Mouse (Mus musculus) MEL (cell line): Measurements from ENCODE around the gene Ddx6. TPM values are rescaled to one million over a fixed set of nuclear protein-coding genes. Genes with fewer than 3 reads are reported as not detected.
"Not testable (repeated sequence)": the region's sequence is repeated elsewhere in the genome, so short reads cannot be mapped to it uniquely, and the experiment has no call there.

Experiments used
- DNase-seq: peaks from one replicate; pipeline ENCODE4 v3.0.0; 2011; ENCODE audit warnings: low read depth, low spot score
- H3K27ac ChIP-seq: 2 replicates; pipeline ENCODE4 v1.5.1; 2012; ENCODE audit warnings: low read depth, mild to moderate bottlenecking, control low read depth, low read length, moderate library complexity; ENCODE audit not compliant: control insufficient read depth
- H3K27me3 ChIP-seq, 2 experiments: fragments of 150-350 bp in 1 of 2; sonication (generic) in 1 of 2; 2 replicates each; pipeline ENCODE4 v1.6.1; 2012; ENCODE audit warnings: low read length in 2 of 2, mild to moderate bottlenecking in 2 of 2, improper control_type of control experiment in 1 of 2, moderate library complexity in 1 of 2; ENCODE audit not compliant: insufficient read depth in 2 of 2, control insufficient read depth in 1 of 2
- H3K36me3 ChIP-seq, 2 experiments: 2 replicates each; pipeline ENCODE4 v1.6.1; 2012 to 2014; ENCODE audit warnings: low read length in 2 of 2, improper control_type of control experiment in 1 of 2, inconsistent platforms in 1 of 2, mild to moderate bottlenecking in 1 of 2; ENCODE audit not compliant: insufficient read depth in 2 of 2, control insufficient read depth in 1 of 2
- H3K4me1 ChIP-seq, 2 experiments: fragments of 150-350 bp in 1 of 2; sonication (generic) in 1 of 2; 2 replicates each; pipeline ENCODE4 v1.6.1; 2012; ENCODE audit warnings: low read length in 2 of 2, improper control_type of control experiment in 1 of 2, mild to moderate bottlenecking in 1 of 2; ENCODE audit not compliant: insufficient read depth in 2 of 2, control insufficient read depth in 1 of 2
- H3K4me3 ChIP-seq, 2 experiments: fragments of 150-350 bp in 1 of 2; sonication (generic) in 1 of 2; 2 replicates each; pipeline ENCODE4 v1.5.1; 2012; ENCODE audit warnings: low read depth in 2 of 2, low read length in 2 of 2, mild to moderate bottlenecking in 2 of 2, moderate library complexity in 2 of 2, control low read depth in 1 of 2, improper control_type of control experiment in 1 of 2; ENCODE audit not compliant: control insufficient read depth in 1 of 2, insufficient read depth in 1 of 2
- H3K79me2 ChIP-seq: 2 replicates; pipeline ENCODE4 v1.6.1; 2012; ENCODE audit warnings: mild to moderate bottlenecking, low read length, moderate library complexity; ENCODE audit not compliant: control insufficient read depth, poor library complexity, insufficient read depth
- H3K9ac ChIP-seq: 2 replicates; pipeline ENCODE4 v1.6.1; 2012; ENCODE audit warnings: low read depth, mild to moderate bottlenecking, control low read depth, low read length, moderate library complexity; ENCODE audit not compliant: control insufficient read depth, poor library complexity, severe bottlenecking
- H3K9me3 ChIP-seq: fragments of 150-350 bp; sonication (generic); replicated peaks from 2 replicates; pipeline ENCODE4 v1.6.1; 2012; ENCODE audit warnings: mild to moderate bottlenecking, low read length, improper control_type of control experiment, moderate library complexity; ENCODE audit not compliant: insufficient read depth
- BHLHE40 ChIP-seq: IDR thresholded peaks from 2 replicates; pipeline ENCODE4 v1.6.1; 2012; ENCODE audit warnings: low read depth, mild to moderate bottlenecking, inconsistent platforms, low read length, improper control_type of control experiment, borderline replicate concordance
- CHD1 ChIP-seq: IDR thresholded peaks from 2 replicates; pipeline ENCODE4 v1.6.1; 2012; ENCODE audit warnings: low read depth, mild to moderate bottlenecking, inconsistent platforms, low read length, improper control_type of control experiment
- E2F4 ChIP-seq: IDR thresholded peaks from 2 replicates; pipeline ENCODE4 v1.6.1; 2011; ENCODE audit warnings: low read depth, low read length, improper control_type of control experiment, borderline replicate concordance
- EP300 ChIP-seq, 2 experiments: IDR thresholded peaks; 2 replicates each; pipeline ENCODE4 v1.6.1; 2011; ENCODE audit warnings: improper control_type of control experiment in 2 of 2, low read length in 2 of 2, low read depth in 1 of 2, mild to moderate bottlenecking in 1 of 2
- GATA1 ChIP-seq: IDR thresholded peaks from 2 replicates; pipeline ENCODE4 v1.6.1; 2011; ENCODE audit warnings: low read depth, low read length, improper control_type of control experiment
- JUND ChIP-seq: IDR thresholded peaks from 2 replicates; pipeline ENCODE4 v1.6.1; 2011; ENCODE audit warnings: low read depth, mild to moderate bottlenecking, improper control_type of control experiment, low read length
- MAFK ChIP-seq: IDR thresholded peaks from 2 replicates; pipeline ENCODE4 v1.6.1; 2011; ENCODE audit warnings: low read depth, mild to moderate bottlenecking, low read length, improper control_type of control experiment, borderline replicate concordance
- MAX ChIP-seq: IDR thresholded peaks from 2 replicates; pipeline ENCODE4 v1.6.1; 2011; ENCODE audit warnings: low read length, improper control_type of control experiment
- NELFE ChIP-seq: IDR thresholded peaks from 2 replicates; pipeline ENCODE4 v1.6.1; 2011; ENCODE audit warnings: low read depth, low read length, improper control_type of control experiment
- NRF1 ChIP-seq: IDR thresholded peaks from 2 replicates; pipeline ENCODE4 v1.6.1; 2014; ENCODE audit warnings: low read depth, mild to moderate bottlenecking, inconsistent platforms, low read length, improper control_type of control experiment, moderate library complexity; ENCODE audit not compliant: poor library complexity, insufficient read depth, severe bottlenecking
- POLR2A ChIP-seq, 2 experiments: IDR thresholded peaks; 2 replicates each; pipeline ENCODE4 v1.6.1; 2011 to 2012; ENCODE audit warnings: low read length in 2 of 2, mild to moderate bottlenecking in 2 of 2, control low read depth in 1 of 2, improper control_type of control experiment in 1 of 2, low read depth in 1 of 2, moderate library complexity in 1 of 2; ENCODE audit not compliant: control insufficient read depth in 1 of 2, insufficient read depth in 1 of 2, poor library complexity in 1 of 2
- POLR2AphosphoS2 ChIP-seq: IDR thresholded peaks from 2 replicates; pipeline ENCODE4 v1.6.1; 2011; ENCODE audit warnings: low read length, improper control_type of control experiment
- POLR2AphosphoS5 ChIP-seq: IDR thresholded peaks from 2 replicates; pipeline ENCODE4 v1.6.1; 2012; ENCODE audit warnings: low read depth, borderline replicate concordance, mild to moderate bottlenecking, inconsistent platforms, low read length, moderate library complexity, mixed read lengths
- RCOR1 ChIP-seq: IDR thresholded peaks from 2 replicates; pipeline ENCODE4 v1.6.1; 2012; ENCODE audit warnings: low read depth, mild to moderate bottlenecking, inconsistent platforms, low read length, improper control_type of control experiment
- SMC3 ChIP-seq: IDR thresholded peaks from 2 replicates; pipeline ENCODE4 v1.6.1; 2011; ENCODE audit warnings: low read depth, low read length, improper control_type of control experiment
- TAL1 ChIP-seq: IDR thresholded peaks from 2 replicates; pipeline ENCODE4 v1.6.1; 2012; ENCODE audit warnings: mild to moderate bottlenecking, inconsistent platforms, low read length, moderate library complexity, mixed read lengths
- TCF12 ChIP-seq: IDR thresholded peaks from 2 replicates; pipeline ENCODE4 v1.6.1; 2014; ENCODE audit warnings: low read depth, mild to moderate bottlenecking, inconsistent platforms, low read length, improper control_type of control experiment, moderate library complexity
- UBTF ChIP-seq: IDR thresholded peaks from 2 replicates; pipeline ENCODE4 v1.6.1; 2012; ENCODE audit warnings: low read depth, mild to moderate bottlenecking, inconsistent platforms, low read length, improper control_type of control experiment, moderate library complexity, borderline replicate concordance; ENCODE audit not compliant: insufficient read depth
- USF2 ChIP-seq, 2 experiments: IDR thresholded peaks; 2 replicates each; pipeline ENCODE4 v1.6.1; 2011 to 2012; ENCODE audit warnings: improper control_type of control experiment in 2 of 2, low read length in 2 of 2, borderline replicate concordance in 1 of 2, inconsistent platforms in 1 of 2, low read depth in 1 of 2, mild to moderate bottlenecking in 1 of 2; ENCODE audit not compliant: insufficient read depth in 1 of 2
- ZC3H11A ChIP-seq: IDR thresholded peaks from 2 replicates; pipeline ENCODE4 v1.6.1; 2012; ENCODE audit warnings: low read depth, mild to moderate bottlenecking, inconsistent platforms, low read length, improper control_type of control experiment
- ZNF384 ChIP-seq: IDR thresholded peaks from 2 replicates; pipeline ENCODE4 v1.6.1; 2012; ENCODE audit warnings: low read depth, mild to moderate bottlenecking, inconsistent platforms, low read length, improper control_type of control experiment
- polyA plus RNA-seq, 2 experiments: library from polyadenylated mRNA; stranded (reverse) in 1 of 2; unstranded in 1 of 2; fragments of >175 nt in 1 of 2; fragments of >200 nt in 1 of 2; gene quantifications; 2 replicates each; pipeline versions ENCODE4 v1.2.1 to v1.2.4; 2012; ENCODE audit warnings: low replicate concordance in 2 of 2, low read depth in 1 of 2; ENCODE audit not compliant: insufficient read length in 2 of 2, insufficient read depth in 1 of 2, missing spikeins in 1 of 2
- total RNA-seq: library from RNA; depleted of rRNA; stranded (reverse); fragments of 300-350 nt; gene quantifications from 2 replicates; pipeline ENCODE4 v1.2.3, GENCODE M21; 2012

Ddx6 gene
- total and polyA plus RNA-seq, 3 experiments, result 35.9 to 96.5 (median 41.9) TPM

DNA sequence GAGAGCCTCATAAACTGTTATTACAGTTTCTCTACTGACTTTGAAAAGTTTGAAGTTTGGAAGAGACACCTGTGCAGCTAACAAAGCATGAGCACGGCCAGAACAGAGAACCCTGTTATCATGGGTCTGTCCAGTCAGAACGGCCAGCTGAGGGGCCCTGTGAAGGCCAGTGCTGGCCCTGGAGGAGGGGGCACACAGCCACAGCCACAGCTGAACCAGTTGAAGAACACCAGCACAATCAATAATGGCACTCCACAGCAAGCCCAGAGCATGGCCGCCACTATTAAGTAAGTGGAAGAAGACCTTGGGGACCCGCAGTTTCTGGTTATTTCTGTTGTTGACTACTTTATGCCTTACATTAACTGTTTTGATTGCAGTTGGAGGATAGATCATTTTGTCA, 2.6 kb downstream of the Ddx6 start:
- H3K27ac ChIP-seq, result no peak overlapping the region
- no peak overlapping the region for H3K4me3 ChIP-seq
- H3K36me3 ChIP-seq, result peaks cover 35 to 39% of the 10 kb centered on the region in 2 experiments
- H3K9ac ChIP-seq, result no peak overlapping the region
- TF ChIP-seq BHLHE40, result no peak
- TF ChIP-seq SMC3, result no peak
- no peak for TF ChIP-seq UBTF
- no peak for TF ChIP-seq MAFK
- no peak for TF ChIP-seq POLR2A (IDR thresholded peaks at IDR 0.05; ENCODE audit: control insufficient read depth in 1 of 2, insufficient read depth in 1 of 2, low read depth in 1 of 2, low read length in 2 of 2, poor library complexity in 1 of 2)
- TF ChIP-seq CHD1, result no peak
- no peak for TF ChIP-seq POLR2AphosphoS2
- TF ChIP-seq TAL1, result no peak
- TF ChIP-seq EP300 (IDR thresholded peaks at IDR 0.05; ENCODE audit: low read depth in 1 of 2, low read length in 2 of 2), result no peak
- no peak for TF ChIP-seq GATA1
- no peak for TF ChIP-seq USF2 (IDR thresholded peaks at IDR 0.05; ENCODE audit: borderline replicate concordance in 1 of 2, insufficient read depth in 1 of 2, low read depth in 1 of 2, low read length in 2 of 2)
- H3K4me1 ChIP-seq, result peaks cover 8 to 17% of the 10 kb centered on the region in 2 experiments; a peak in 3 of 4 replicates
- peaks cover 71% of the 10 kb centered on the region for H3K79me2 ChIP-seq
- H3K27me3 ChIP-seq, result no peaks in the 10 kb centered on the region
- DNase-seq, result no peak
- H3K9me3 ChIP-seq, result no peaks in the 10 kb centered on the region

DNA sequence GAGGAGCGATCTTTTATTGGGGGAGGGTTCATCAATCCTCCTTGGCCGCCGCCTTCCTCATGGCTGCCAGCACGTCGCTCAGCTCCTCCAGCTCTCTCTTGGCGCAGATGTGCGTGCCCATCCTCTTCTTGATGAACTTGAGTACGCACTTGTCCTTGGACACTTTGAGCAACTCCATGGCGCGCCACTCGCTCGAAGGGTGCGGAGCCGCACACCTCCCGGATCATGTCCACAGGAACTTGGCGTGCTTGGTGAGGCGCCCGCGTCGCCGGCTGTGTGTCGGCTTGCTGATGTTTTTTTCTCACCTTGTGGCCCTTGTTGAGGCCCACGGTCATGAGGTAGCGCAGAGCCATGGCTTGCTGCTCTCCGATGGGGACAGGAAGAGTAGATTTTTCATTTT, 5.7 kb downstream of the Ddx6 start:
- peaks cover 29 to 65% of the 10 kb centered on the region in 2 experiments for H3K36me3 ChIP-seq
- no peak for TF ChIP-seq TCF12
- TF ChIP-seq ZC3H11A, result no peak
- no peak for TF ChIP-seq JUND
- TF ChIP-seq NELFE, result no peak
- TF ChIP-seq ZNF384, result no peak
- TF ChIP-seq RCOR1, result no peak
- TF ChIP-seq CHD1, result no peak
- no peak for TF ChIP-seq POLR2AphosphoS5
- no peak for TF ChIP-seq E2F4
- TF ChIP-seq NRF1, result no peak
- no peak for TF ChIP-seq MAX
- TF ChIP-seq, all 39 proteins: peak for 0
- no peak overlapping the region for H3K4me3 ChIP-seq
- peaks cover 3 to 13% of the 10 kb centered on the region in 2 experiments; a peak in 2 of 4 replicates for H3K4me1 ChIP-seq
- DNase-seq, result no peak
- no peaks in the 10 kb centered on the region for H3K27me3 ChIP-seq
- no peaks in the 10 kb centered on the region for H3K9me3 ChIP-seq
- no peak overlapping the region for H3K9ac ChIP-seq
- H3K79me2 ChIP-seq, result peaks cover 50% of the 10 kb centered on the region
- no peak overlapping the region for H3K27ac ChIP-seq

DNA sequence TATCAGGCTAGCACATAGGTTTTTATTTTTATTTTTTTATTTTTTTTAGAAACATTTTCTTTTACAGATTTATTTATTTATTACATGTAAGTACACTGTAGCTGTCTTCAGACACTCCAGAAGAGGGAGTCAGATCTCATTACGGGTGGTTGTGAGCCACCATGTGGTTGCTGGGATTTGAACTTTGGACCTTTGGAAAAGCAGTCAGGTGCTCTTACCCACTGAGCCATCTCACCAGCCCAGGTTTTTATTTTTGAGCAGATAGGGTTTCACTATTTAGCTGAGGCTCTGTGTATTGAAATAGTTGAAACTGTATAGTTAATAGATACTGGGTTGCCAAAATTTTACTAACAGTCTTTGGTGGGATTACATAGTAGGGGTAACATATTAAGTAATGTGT, 8.4 kb downstream of the Ddx6 start:
- not testable (repeated sequence) for H3K27me3 ChIP-seq, DNase-seq, H3K4me1 ChIP-seq, H3K4me3 ChIP-seq, H3K9me3 ChIP-seq, H3K9ac ChIP-seq, H3K27ac ChIP-seq
- H3K79me2 ChIP-seq, result peaks cover 42% of the 10 kb centered on the region
- peaks cover 16 to 71% of the 10 kb centered on the region in 2 experiments for H3K36me3 ChIP-seq
